Mouse (Mus musculus): ENCODE measurements at regions not wholly inside any gene's neighbourhood (a gene's known extent, or its start where the extent isn't known, plus 50 kb on each side); places are given as distances from the start of the nearest gene placed in this dataset.

- peak; percentile 35 for DNase-seq (ENCODE audit: low spot score)
Observed at GRCm38 (mm10) chr15:84616880-84617279, 52.5 kb upstream of the Prr5 start.

- DNase-seq (ENCODE audit: low spot score), result peak; percentile 67
Observed at GRCm38 (mm10) chr15:84613536-84614527, 55.6 kb upstream of the Prr5 start.

GRCm38 (mm10) chr15:84612961-84613360, 55.3 kb upstream of the Rtl6 start:
- no peak for DNase-seq (ENCODE audit: low spot score)

GRCm38 (mm10) chr15:84609825-84610442, 52.3 kb upstream of the Rtl6 start:
- no peak for DNase-seq (ENCODE audit: low spot score)

GRCm38 (mm10) chr15:84609063-84609462, 51.4 kb upstream of the Rtl6 start:
- no peak for DNase-seq (ENCODE audit: low spot score)
